Mouse (Mus musculus) thymus, postnatal 4 days (tissue): Measurements from ENCODE around the gene Gm13723.

Experiments
- DNase-seq: peaks from one replicate; pipeline ENCODE4 v3.0.0; 2021

Gene Gm13723

DNA sequence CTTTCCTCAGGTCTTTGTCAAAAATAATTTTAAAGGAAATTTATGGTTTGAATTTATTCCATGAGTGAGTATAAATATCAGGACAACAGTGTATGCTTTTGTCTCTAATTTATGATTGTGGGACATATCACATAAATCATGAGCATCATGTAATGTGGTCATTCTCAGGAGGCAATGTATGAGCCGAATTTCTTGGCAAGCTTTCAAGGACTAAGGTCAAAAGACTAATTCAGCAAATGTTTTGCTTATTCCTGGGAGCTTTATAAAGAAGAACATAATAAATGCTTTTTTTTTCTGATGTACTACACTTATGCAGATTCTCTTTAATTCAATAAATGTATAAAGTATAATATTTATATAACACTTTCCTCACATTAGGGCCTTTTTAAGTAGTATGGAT is at the start of gene Gm13723:
Gene Gm13723, minus strand, starts transcription at position 101 of the 400 bp plus-strand sequence.
- DNase-seq = no peak

DNA sequence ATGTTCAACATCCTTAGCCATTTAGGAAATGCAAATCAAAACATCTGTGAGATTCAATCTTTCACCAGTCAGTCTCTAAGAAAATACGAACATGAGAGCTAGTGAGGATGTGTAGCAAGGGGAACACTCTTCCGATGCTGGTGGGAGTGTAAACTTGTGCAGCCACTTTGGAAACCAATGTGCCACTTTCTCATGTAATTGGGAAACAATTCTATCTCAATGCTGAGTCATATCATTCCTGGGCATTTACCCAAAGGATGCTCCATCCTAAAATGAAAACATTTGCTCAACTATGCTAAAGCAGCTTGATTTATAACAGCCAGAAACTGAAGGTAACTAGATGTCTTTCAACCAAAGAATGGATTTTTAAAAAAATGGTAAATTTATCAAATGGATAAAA is 31.0 kb upstream of the Gm13723 start:
- DNase-seq = no peak

GRCm38 (mm10) chr2:86892116-86892515 is 17.5 kb upstream of the Gm13723 start, which contains the start of gene Olfr1097:
Gene Olfr1097 (minus strand): TSS chr2:86892216.
- no peak for DNase-seq

DNA sequence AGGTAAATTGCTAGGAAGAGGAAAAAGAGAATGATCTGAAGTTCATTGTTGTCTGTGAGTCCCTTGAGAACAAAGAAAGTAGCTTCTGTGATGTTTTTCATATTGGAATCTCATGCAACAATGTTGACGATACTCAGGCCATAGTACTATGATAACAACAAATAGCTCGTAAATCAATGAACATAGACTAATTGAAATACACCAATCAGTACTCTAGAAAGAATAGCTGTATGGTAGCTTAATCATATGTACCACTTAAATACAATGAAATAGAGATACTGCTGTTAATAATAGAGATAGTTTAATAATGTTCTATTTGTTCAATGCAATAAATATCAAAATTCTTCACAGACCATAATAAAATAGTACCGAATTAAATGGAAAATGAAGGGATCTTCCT is 23.0 kb downstream of the Gm13723 start, which contains the start of gene Olfr1095:
Gene Olfr1095, minus strand, starts transcription at position 101 of the 400 bp plus-strand sequence.
- DNase-seq = no peak

DNA sequence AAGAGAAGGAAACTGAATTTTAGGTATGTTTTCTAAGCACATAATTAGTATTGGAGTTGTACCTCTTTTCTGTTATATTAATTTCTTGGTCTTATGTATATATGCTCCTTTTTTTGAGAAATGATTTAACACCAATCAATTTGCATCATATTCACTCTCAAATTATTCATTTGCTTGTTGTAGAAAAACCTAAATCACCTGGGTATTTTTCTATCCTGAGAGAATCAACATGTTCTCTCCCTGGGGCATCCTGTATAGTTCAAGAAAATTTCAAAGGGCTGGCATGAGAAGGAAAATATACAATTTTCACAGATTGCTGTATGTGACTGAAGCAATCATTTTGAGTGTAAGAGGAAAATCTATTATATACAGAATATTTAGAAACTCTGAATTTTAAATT is 50.2 kb downstream of the Gm13723 start, which contains the start of gene Olfr1094:
Gene Olfr1094, plus strand, starts transcription at position 301 of the 400 bp plus-strand sequence.
- no peak for DNase-seq
